In the genomic region with DNA sequence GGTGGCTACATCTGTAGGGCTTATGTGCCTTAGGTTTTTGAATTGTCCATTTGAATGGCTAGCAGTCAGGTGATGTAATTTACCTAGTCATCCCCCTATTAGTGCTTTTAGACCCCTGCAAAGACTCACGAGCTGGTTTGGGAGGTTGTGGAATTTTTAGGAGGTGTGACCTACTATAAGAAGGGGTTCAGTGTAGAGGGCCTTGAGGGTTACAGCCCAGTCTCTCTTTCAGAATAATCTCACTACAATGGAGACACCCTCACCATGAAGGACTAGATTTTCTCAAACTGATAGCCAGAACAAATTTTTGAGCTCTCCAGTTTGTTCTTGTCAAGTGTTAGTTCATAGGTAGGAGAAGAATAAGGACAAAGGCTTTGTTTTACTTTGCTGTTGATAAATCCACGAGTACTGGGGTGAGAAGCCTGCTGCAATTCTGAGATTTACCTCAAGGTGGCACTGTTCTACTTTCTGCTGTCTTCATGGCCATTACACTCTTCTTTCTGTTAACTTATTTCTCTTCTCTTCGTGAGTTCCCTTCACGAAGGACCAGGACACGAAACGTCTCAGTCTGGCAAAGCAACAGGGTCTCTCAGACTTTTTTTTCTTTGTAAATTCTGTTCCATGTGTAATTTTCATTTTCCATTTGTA, we compare ENCODE assay signal across 9 mouse cellular contexts. TPM values are rescaled to one million over a fixed set of nuclear protein-coding genes. Genes with fewer than 3 reads are reported as not detected.
DNase-seq lines count a peak whose midpoint lies in the region; ATAC-seq lines count a peak whose summit lies in the region.
"Had no signal": no experiment of that assay in that cellular context is flagged by ENCODE, and none has a peak within 500 bp of the region (broad histone marks: within the 10 kb centered on the region; RNA-seq: fewer than 3 reads in every experiment).

No protein-coding gene starts in this region.

- 24% methylated on average over 6 of the region's 6 CpGs for WGBS in intestine, embryonic 14.5 days
- 36% methylated on average over 6 of the region's 6 CpGs for WGBS in intestine, embryonic 15.5 days
- WGBS in midbrain, embryonic 16.5 days: 24% methylated on average over 6 of the region's 6 CpGs

- ATAC-seq in intestine, embryonic 14.5 days (replicated peaks; ENCODE audit: low FRiP score, low TSS enrichment, low read depth): no peak; the same call in 1 of the 2 replicates
- no peak for ATAC-seq in intestine, embryonic 15.5 days
- ATAC-seq in midbrain, embryonic 16.5 days: peak; percentile 84; the same call in 1 of the 2 replicates

- no peaks in the 10 kb centered on the region for H3K4me1 ChIP-seq in intestine, embryonic 14.5 days (replicated peaks; ENCODE audit: control insufficient read depth, insufficient read depth, low read length)
- no peaks in the 10 kb centered on the region for H3K4me1 ChIP-seq in intestine, embryonic 15.5 days (replicated peaks)
- no peaks in the 10 kb centered on the region for H3K4me1 ChIP-seq in midbrain, embryonic 16.5 days (ENCODE audit: control insufficient read depth, insufficient read depth, low read length)
- H3K4me1 ChIP-seq: embryonic facial prominence, embryonic 12.5 days had no signal

- H3K9ac ChIP-seq in intestine, embryonic 14.5 days (ENCODE audit: low read length): no peak overlapping the region
- no peak overlapping the region for H3K9ac ChIP-seq in intestine, embryonic 15.5 days
- no peak overlapping the region for H3K9ac ChIP-seq in midbrain, embryonic 16.5 days (ENCODE audit: low read depth, low read length)
- H3K9ac ChIP-seq: embryonic facial prominence, embryonic 12.5 days had no signal

- H3K36me3 ChIP-seq in intestine, embryonic 14.5 days (ENCODE audit: control insufficient read depth, insufficient read depth, low read length): no peaks in the 10 kb centered on the region
- H3K36me3 ChIP-seq in intestine, embryonic 15.5 days: no peaks in the 10 kb centered on the region
- no peaks in the 10 kb centered on the region for H3K36me3 ChIP-seq in midbrain, embryonic 16.5 days (ENCODE audit: control insufficient read depth, insufficient read depth, low read length)
- H3K36me3 ChIP-seq: embryonic facial prominence, embryonic 12.5 days had no signal

- no peaks in the 10 kb centered on the region for H3K9me3 ChIP-seq in intestine, embryonic 14.5 days (ENCODE audit: control insufficient read depth, low read length)
- no peaks in the 10 kb centered on the region for H3K9me3 ChIP-seq in intestine, embryonic 15.5 days
- H3K9me3 ChIP-seq in midbrain, embryonic 16.5 days (replicated peaks; ENCODE audit: control insufficient read depth, low read length, poor library complexity, severe bottlenecking): no peaks in the 10 kb centered on the region
- H3K9me3 ChIP-seq: embryonic facial prominence, embryonic 12.5 days had no signal

- no peak overlapping the region for H3K4me2 ChIP-seq in intestine, embryonic 14.5 days (ENCODE audit: low read length)
- no peak overlapping the region for H3K4me2 ChIP-seq in intestine, embryonic 15.5 days (replicated peaks)
- no peak overlapping the region for H3K4me2 ChIP-seq in midbrain, embryonic 16.5 days (ENCODE audit: low read length)
- H3K4me2 ChIP-seq: embryonic facial prominence, embryonic 12.5 days had no signal

- H3K27ac ChIP-seq in intestine, embryonic 14.5 days (ENCODE audit: low read depth): no peak overlapping the region
- H3K27ac ChIP-seq in intestine, embryonic 15.5 days: no peak overlapping the region
- H3K27ac ChIP-seq in midbrain, embryonic 16.5 days (ENCODE audit: low read length): no peak overlapping the region
- H3K27ac ChIP-seq: embryonic facial prominence, embryonic 12.5 days had no signal

- no peaks in the 10 kb centered on the region for H3K27me3 ChIP-seq in intestine, embryonic 14.5 days (replicated peaks; ENCODE audit: control insufficient read depth, insufficient read depth, low read length)
- no peaks in the 10 kb centered on the region for H3K27me3 ChIP-seq in intestine, embryonic 15.5 days (replicated peaks)
- no peaks in the 10 kb centered on the region for H3K27me3 ChIP-seq in midbrain, embryonic 16.5 days (ENCODE audit: control insufficient read depth, insufficient read depth, low read depth, low read length)
- H3K27me3 ChIP-seq: embryonic facial prominence, embryonic 12.5 days had no signal

- peak; percentile 79 for DNase-seq in intestine, embryonic 14.5 days (ENCODE audit: low spot score)
- DNase-seq in adrenal gland, adult (ENCODE audit: inconsistent age in 2 of 2, low spot score in 1 of 2): peak; percentile 40 to 84
- DNase-seq in embryo, embryonic 10 days (ENCODE audit: low spot score): peak; percentile 73
- peak; percentile 65 for DNase-seq in heart, postnatal 4 days
- peak; percentile 78 to 89 for DNase-seq in left cerebral cortex, adult 18-20 months (ENCODE audit: low spot score in 2 of 2)
- DNase-seq in thymus, postnatal 4 days: peak; percentile 47

- H3K4me3 ChIP-seq in intestine, embryonic 14.5 days (ENCODE audit: low read depth, low read length): no peak overlapping the region
- H3K4me3 ChIP-seq in intestine, embryonic 15.5 days (replicated peaks): no peak overlapping the region
- H3K4me3 ChIP-seq in midbrain, embryonic 16.5 days (ENCODE audit: low read depth, low read length): no peak overlapping the region
- H3K4me3 ChIP-seq: embryonic facial prominence, embryonic 12.5 days had no signal

RNA-seq across cellular contexts. Expression of gene Oca2, which starts 52.0 kb away (rescaled TPM):
- 0.05 TPM in 1 of 2 replicates, not detected in the other for polyA plus RNA-seq in intestine, embryonic 14.5 days (2014; fragmentation: Nextera tagmentation; extraction: Ambion mirVana)
- polyA plus RNA-seq in intestine, embryonic 15.5 days (2015; fragmentation: Nextera tagmentation; extraction: Ambion mirVana): 0.10 TPM in 1 of 2 replicates, not detected in the other
- total RNA-seq in heart, postnatal 4 days (2021): not detected
- under 1 TPM; 0.09 to 0.23 TPM for total RNA-seq in left cerebral cortex, adult 18-20 months (2021)
- polyA plus RNA-seq in midbrain, embryonic 16.5 days (2015; fragmentation: Nextera tagmentation; extraction: Ambion mirVana): 0.21 and 0.31 TPM in 2 replicates
